Mouse (Mus musculus): Measurements from ENCODE around the gene Sgf29. TPM values are rescaled to one million over a fixed set of nuclear protein-coding genes. Genes with fewer than 3 reads are reported as not detected.

Sgf29 gene
- polyA plus RNA-seq, 1 experiment from 2014 or later: 22.7 TPM

DNA sequence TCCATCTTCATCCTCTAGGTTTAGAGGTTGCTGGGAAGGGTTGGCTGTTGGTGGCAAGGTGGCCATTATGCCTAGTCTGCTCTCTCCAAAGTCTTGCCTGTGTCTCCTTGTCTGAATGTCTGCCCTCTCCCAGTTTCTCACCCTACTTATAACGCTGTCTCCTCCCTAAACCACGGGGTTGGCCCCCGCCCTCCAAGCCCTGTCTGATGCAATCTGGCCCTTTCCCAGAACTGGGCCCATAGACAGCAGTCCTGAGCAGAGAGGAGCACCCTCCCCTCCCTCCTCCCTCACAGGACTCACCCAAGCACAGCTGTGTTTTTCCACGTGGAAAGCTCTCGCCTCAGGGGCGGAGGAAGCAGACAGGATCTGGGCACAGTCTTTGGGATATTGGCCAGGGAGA, 23.7 kb upstream of the Sgf29 start:
- ATAC-seq (peak; percentile 87), DNase-seq (peak; percentile 73)
- H3K4me1 ChIP-seq (ENCODE audit: insufficient read depth): peaks cover 21% of the 10 kb centered on the region; the same call in 1 of the 2 replicates
- H3K9ac ChIP-seq (replicated peaks): peak overlapping the region; percentile 30; the same call in 1 of the 2 replicates
- H3K27ac ChIP-seq (ENCODE audit: low read depth): 0 out of 2 replicates have a peak overlapping the region, but pooled peaks have one; percentile 18
- peak overlapping the region; percentile 54 for H3K4me2 ChIP-seq (ENCODE audit: low read depth, low read length)
- H3K27me3 ChIP-seq (ENCODE audit: insufficient read depth, low read length): no peaks in the 10 kb centered on the region
- 13% methylated on average over 6 of the region's 6 CpGs for WGBS (ENCODE audit: insufficient replicate concordance)
- H3K9me3 ChIP-seq (ENCODE audit: low read length): no peaks in the 10 kb centered on the region
- H3K4me3 ChIP-seq (ENCODE audit: low read depth, low read length): no peak overlapping the region
- 0 out of 2 replicates have a peak, but pooled peaks cover 2% of the 10 kb centered on the region for H3K36me3 ChIP-seq (replicated peaks; ENCODE audit: insufficient read depth, low read length)
- TF ChIP-seq CTCF (IDR thresholded peaks at IDR 0.05; ENCODE audit: low read depth) (no peak), EP300 (IDR thresholded peaks at IDR 0.05; ENCODE audit: low read depth) (no peak; the same call in 1 of the 2 replicates)

DNA sequence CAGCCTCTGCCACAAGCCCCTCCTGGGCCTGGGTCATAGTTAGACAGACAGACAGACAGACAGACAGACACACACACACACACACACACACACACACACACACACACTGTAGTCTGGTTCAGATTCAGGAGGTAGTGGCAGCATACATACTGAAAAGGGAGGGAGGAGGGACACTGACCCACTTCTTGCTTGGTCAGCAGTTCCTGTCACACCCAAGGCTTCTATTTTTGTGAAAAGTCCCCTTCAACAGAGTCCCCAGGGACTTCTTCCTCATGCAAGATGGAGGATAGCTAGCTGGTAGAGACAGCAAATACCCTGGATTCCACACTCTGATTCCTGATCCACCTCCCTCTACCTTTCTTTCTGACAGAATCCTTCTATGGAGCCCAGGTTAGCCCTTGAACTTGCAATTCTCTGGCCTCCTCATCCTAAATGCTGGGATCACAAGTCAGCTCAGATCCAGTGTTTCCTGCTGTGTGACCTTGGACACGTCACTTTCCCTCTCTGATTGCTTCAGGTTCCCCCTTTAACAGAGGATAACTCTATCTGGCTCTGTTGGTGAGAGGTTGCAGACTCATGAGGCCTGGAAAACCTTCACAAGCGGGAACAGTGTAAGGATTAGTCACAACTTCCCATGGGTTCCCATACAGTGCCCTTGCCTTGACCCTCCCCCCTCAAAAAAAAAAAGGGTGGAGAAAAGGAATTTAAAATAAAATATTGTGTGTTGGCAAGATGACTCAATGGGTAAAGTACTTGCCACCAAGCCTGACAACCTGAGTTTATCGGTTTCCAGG, 23.1 kb upstream of the Sgf29 start:
- Histone ChIP-seq H3K27me3 (ENCODE audit: insufficient read depth, low read length) (no peaks in the 10 kb centered on the region), H3K27ac (ENCODE audit: low read depth) (0 out of 2 replicates have a peak overlapping the region, but pooled peaks have one; percentile 18), H3K36me3 (replicated peaks; ENCODE audit: insufficient read depth, low read length) (0 out of 2 replicates have a peak, but pooled peaks cover 2% of the 10 kb centered on the region), H3K4me3 (ENCODE audit: low read depth, low read length) (no peak overlapping the region), H3K4me1 (ENCODE audit: insufficient read depth) (peaks cover 21% of the 10 kb centered on the region; the same call in 1 of the 2 replicates), H3K9ac (replicated peaks) (peak overlapping the region; percentile 30; the same call in 1 of the 2 replicates), H3K4me2 (ENCODE audit: low read depth, low read length) (peak overlapping the region; percentile 54), H3K9me3 (ENCODE audit: low read length) (no peaks in the 10 kb centered on the region)
- WGBS (ENCODE audit: insufficient replicate concordance): 74% methylated on average over 3 of the region's 3 CpGs
- DNase-seq: no peak
- ATAC-seq: no peak; the same call in 1 of the 2 replicates
- TF ChIP-seq EP300 (IDR thresholded peaks at IDR 0.05; ENCODE audit: low read depth) (no peak), CTCF (IDR thresholded peaks at IDR 0.05; ENCODE audit: low read depth) (no peak)

GRCm38 (mm10) chr7:126628111-126628510, 21.0 kb upstream of the Sgf29 start:
- no peaks in the 10 kb centered on the region for H3K27me3 ChIP-seq (ENCODE audit: insufficient read depth, low read length)
- peaks cover 17% of the 10 kb centered on the region; the same call in 1 of the 2 replicates for H3K4me1 ChIP-seq (ENCODE audit: insufficient read depth)
- 67% methylated on average over 6 of the region's 6 CpGs for WGBS (ENCODE audit: insufficient replicate concordance)
- H3K36me3 ChIP-seq (replicated peaks; ENCODE audit: insufficient read depth, low read length): no peaks in the 10 kb centered on the region
- H3K9ac ChIP-seq (replicated peaks): no peak overlapping the region
- no peak for ATAC-seq
- no peak for DNase-seq
- H3K4me2 ChIP-seq (ENCODE audit: low read depth, low read length): no peak overlapping the region
- no peaks in the 10 kb centered on the region for H3K9me3 ChIP-seq (ENCODE audit: low read length)
- no peak overlapping the region for H3K27ac ChIP-seq (ENCODE audit: low read depth)
- TF ChIP-seq EP300 (IDR thresholded peaks at IDR 0.05; ENCODE audit: low read depth) (no peak), CTCF (IDR thresholded peaks at IDR 0.05; ENCODE audit: low read depth) (no peak)
- H3K4me3 ChIP-seq (ENCODE audit: low read depth, low read length): no peak overlapping the region

- Histone ChIP-seq H3K27me3 (ENCODE audit: insufficient read depth, low read length) (no peaks in the 10 kb centered on the region), H3K9me3 (ENCODE audit: low read length) (no peaks in the 10 kb centered on the region), H3K4me2 (ENCODE audit: low read depth, low read length) (no peak overlapping the region), H3K27ac (ENCODE audit: low read depth) (no peak overlapping the region), H3K4me1 (ENCODE audit: insufficient read depth) (peaks cover 10% of the 10 kb centered on the region; the same call in 1 of the 2 replicates), H3K4me3 (ENCODE audit: low read depth, low read length) (no peak overlapping the region), H3K36me3 (replicated peaks; ENCODE audit: insufficient read depth, low read length) (no peaks in the 10 kb centered on the region), H3K9ac (replicated peaks) (no peak overlapping the region)
- 35% methylated on average over 3 of the region's 3 CpGs for WGBS (ENCODE audit: insufficient replicate concordance)
- TF ChIP-seq EP300 (IDR thresholded peaks at IDR 0.05; ENCODE audit: low read depth) (no peak), CTCF (IDR thresholded peaks at IDR 0.05; ENCODE audit: low read depth) (no peak)
- ATAC-seq (no peak), DNase-seq (no peak)
Measured at GRCm38 (mm10) chr7:126629915-126630314, 19.2 kb upstream of the Sgf29 start.

- WGBS (ENCODE audit: insufficient replicate concordance): 78% methylated on average over 4 of the region's 4 CpGs
- DNase-seq (no peak), ATAC-seq (no peak)
- TF ChIP-seq CTCF (IDR thresholded peaks at IDR 0.05; ENCODE audit: low read depth) (no peak), EP300 (IDR thresholded peaks at IDR 0.05; ENCODE audit: low read depth) (no peak)
- Histone ChIP-seq H3K27me3 (ENCODE audit: insufficient read depth, low read length) (no peaks in the 10 kb centered on the region), H3K9ac (replicated peaks) (no peak within 1 kb of the TSS), H3K4me1 (ENCODE audit: insufficient read depth) (no peaks in the 10 kb centered on the region; the same call in 1 of the 2 replicates), H3K9me3 (ENCODE audit: low read length) (no peaks in the 10 kb centered on the region), H3K4me3 (ENCODE audit: low read depth, low read length) (no peak within 1 kb of the TSS), H3K4me2 (ENCODE audit: low read depth, low read length) (no peak within 1 kb of the TSS), H3K27ac (ENCODE audit: low read depth) (no peak within 1 kb of the TSS), H3K36me3 (replicated peaks; ENCODE audit: insufficient read depth, low read length) (no peaks in the 10 kb centered on the region)
Measured at GRCm38 (mm10) chr7:126630824-126631518, 18.1 kb upstream of the Sgf29 start, which contains the start of gene Nupr1. Gene Nupr1, minus strand, starts transcription at chr7:126630861.

- 49% methylated on average over 2 of the region's 2 CpGs for WGBS (ENCODE audit: insufficient replicate concordance)
- no peaks in the 10 kb centered on the region for H3K9me3 ChIP-seq (ENCODE audit: low read length)
- no peaks in the 10 kb centered on the region for H3K36me3 ChIP-seq (replicated peaks; ENCODE audit: insufficient read depth, low read length)
- ATAC-seq (no peak), DNase-seq (no peak)
- no peak overlapping the region for H3K4me3 ChIP-seq (ENCODE audit: low read depth, low read length)
- no peak overlapping the region for H3K4me2 ChIP-seq (ENCODE audit: low read depth, low read length)
- H3K9ac ChIP-seq (replicated peaks): no peak overlapping the region
- no peak for TF ChIP-seq CTCF (IDR thresholded peaks at IDR 0.05; ENCODE audit: low read depth)
- no peaks in the 10 kb centered on the region; the same call in 1 of the 2 replicates for H3K4me1 ChIP-seq (ENCODE audit: insufficient read depth)
- no peaks in the 10 kb centered on the region for H3K27me3 ChIP-seq (ENCODE audit: insufficient read depth, low read length)
- no peak overlapping the region for H3K27ac ChIP-seq (ENCODE audit: low read depth)
Measured at GRCm38 (mm10) chr7:126632478-126632877, 16.6 kb upstream of the Sgf29 start.

Data from liver, postnatal 0 days (tissue).